Mouse (Mus musculus): Measurements from ENCODE around the gene Suox. TPM values are rescaled to one million over a fixed set of nuclear protein-coding genes. Genes with fewer than 3 reads are reported as not detected.

Suox gene
- total and polyA plus RNA-seq, 2 experiments from 2014 or later: 10.3 to 15.5 TPM

- H3K9me3 ChIP-seq (ENCODE audit: low read length): no peaks in the 10 kb centered on the region
- DNase-seq (ENCODE audit: low spot score): no peak
- H3K27me3 ChIP-seq (ENCODE audit: insufficient read depth, low read length): no peaks in the 10 kb centered on the region
- no peak overlapping the region for H3K9ac ChIP-seq (replicated peaks; ENCODE audit: low read length)
- TF ChIP-seq CTCF (IDR thresholded peaks at IDR 0.05; ENCODE audit: low read depth): no peak
- WGBS: 75% methylated on average over 4 of the region's 4 CpGs
- H3K4me2 ChIP-seq (ENCODE audit: low read depth, low read length): no peak overlapping the region
- no peak overlapping the region for H3K27ac ChIP-seq
- H3K4me3 ChIP-seq (ENCODE audit: low read length): no peak overlapping the region
- no peaks in the 10 kb centered on the region for H3K36me3 ChIP-seq (ENCODE audit: insufficient read depth, low read length)
- no peaks in the 10 kb centered on the region for H3K4me1 ChIP-seq (ENCODE audit: insufficient read depth, low read length)
- no peak for ATAC-seq
Observed at GRCm38 (mm10) chr10:128653866-128654265, 20.0 kb downstream of the Suox start.

- H3K4me1 ChIP-seq (ENCODE audit: insufficient read depth, low read length): peaks cover 13% of the 10 kb centered on the region; the same call in 1 of the 2 replicates
Observed at GRCm38 (mm10) chr10:128646139-128647089, 27.5 kb downstream of the Suox start.

GRCm38 (mm10) chr10:128645111-128646011 is 28.5 kb downstream of the Suox start, which contains the start of gene Ikzf4:
Ikzf4 (minus strand) TSS chr10:128645991.
- peak within 1 kb of the TSS; percentile 55 for H3K4me3 ChIP-seq (ENCODE audit: low read length)
- no peak for TF ChIP-seq CTCF (IDR thresholded peaks at IDR 0.05; ENCODE audit: low read depth)
- 1% methylated on average over 36 of the region's 36 CpGs for WGBS

More at GRCm38 (mm10) chr10:128646139-128647089, 27.5 kb downstream of the Suox start:
- TF ChIP-seq CTCF (IDR thresholded peaks at IDR 0.05; ENCODE audit: low read depth): no peak
- Histone ChIP-seq H3K9me3 (ENCODE audit: low read length) (no peaks in the 10 kb centered on the region), H3K4me3 (ENCODE audit: low read length) (peak overlapping the region; percentile 55), H3K27ac (peak overlapping the region; percentile 83), H3K27me3 (ENCODE audit: insufficient read depth, low read length) (no peaks in the 10 kb centered on the region), H3K4me2 (ENCODE audit: low read depth, low read length) (peak overlapping the region; percentile 66), H3K36me3 (ENCODE audit: insufficient read depth, low read length) (peaks cover under 1% of the 10 kb centered on the region; the same call in 1 of the 2 replicates), H3K9ac (replicated peaks; ENCODE audit: low read length) (peak overlapping the region; percentile 53)
- ATAC-seq (peak; percentile 78), DNase-seq (ENCODE audit: low spot score) (peak; percentile 79)
- WGBS: 5% methylated on average over 12 of the region's 13 CpGs

GRCm38 (mm10) chr10:128642749-128643148 is 31.1 kb downstream of the Suox start:
- ATAC-seq: no peak
- WGBS: 89% methylated on average over 6 of the region's 6 CpGs
- no peaks in the 10 kb centered on the region for H3K27me3 ChIP-seq (ENCODE audit: insufficient read depth, low read length)

More at GRCm38 (mm10) chr10:128645111-128646011, 28.5 kb downstream of the Suox start, which contains the start of gene Ikzf4:
- H3K9me3 ChIP-seq (ENCODE audit: low read length): no peaks in the 10 kb centered on the region
- H3K27me3 ChIP-seq (ENCODE audit: insufficient read depth, low read length): no peaks in the 10 kb centered on the region
- peak within 1 kb of the TSS; percentile 69 for H3K9ac ChIP-seq (replicated peaks; ENCODE audit: low read length)
- peaks cover 10% of the 10 kb centered on the region; the same call in 1 of the 2 replicates for H3K36me3 ChIP-seq (ENCODE audit: insufficient read depth, low read length)
- H3K4me2 ChIP-seq (ENCODE audit: low read depth, low read length): peak within 1 kb of the TSS; percentile 66
- ATAC-seq: peak; percentile 84
- H3K4me1 ChIP-seq (ENCODE audit: insufficient read depth, low read length): peaks cover 13% of the 10 kb centered on the region; the same call in 1 of the 2 replicates
- peak; percentile 65 for DNase-seq (ENCODE audit: low spot score)
- peak within 1 kb of the TSS; percentile 90 for H3K27ac ChIP-seq

GRCm38 (mm10) chr10:128641871-128642270 is 32.0 kb downstream of the Suox start:
- H3K4me2 ChIP-seq (ENCODE audit: low read depth, low read length): no peak overlapping the region
- ATAC-seq (no peak), DNase-seq (ENCODE audit: low spot score) (no peak)
- no peak overlapping the region for H3K27ac ChIP-seq
- H3K9ac ChIP-seq (replicated peaks; ENCODE audit: low read length): no peak overlapping the region
- no peaks in the 10 kb centered on the region for H3K27me3 ChIP-seq (ENCODE audit: insufficient read depth, low read length)
- H3K36me3 ChIP-seq (ENCODE audit: insufficient read depth, low read length): peaks cover 17% of the 10 kb centered on the region; the same call in 1 of the 2 replicates
- H3K4me3 ChIP-seq (ENCODE audit: low read length): no peak overlapping the region
- no peaks in the 10 kb centered on the region for H3K9me3 ChIP-seq (ENCODE audit: low read length)
- TF ChIP-seq CTCF (IDR thresholded peaks at IDR 0.05; ENCODE audit: low read depth): no peak
- 84% methylated on average over 7 of the region's 7 CpGs for WGBS
- peaks cover 13% of the 10 kb centered on the region; the same call in 1 of the 2 replicates for H3K4me1 ChIP-seq (ENCODE audit: insufficient read depth, low read length)

More at GRCm38 (mm10) chr10:128642749-128643148, 31.1 kb downstream of the Suox start:
- H3K36me3 ChIP-seq (ENCODE audit: insufficient read depth, low read length): peaks cover 17% of the 10 kb centered on the region; the same call in 1 of the 2 replicates
- peak overlapping the region; percentile 66; the same call in 1 of the 2 replicates for H3K4me2 ChIP-seq (ENCODE audit: low read depth, low read length)
- no peak overlapping the region for H3K9ac ChIP-seq (replicated peaks; ENCODE audit: low read length)
- DNase-seq (ENCODE audit: low spot score): no peak
- H3K27ac ChIP-seq: no peak overlapping the region
- no peak for TF ChIP-seq CTCF (IDR thresholded peaks at IDR 0.05; ENCODE audit: low read depth)
- H3K9me3 ChIP-seq (ENCODE audit: low read length): no peaks in the 10 kb centered on the region
- H3K4me1 ChIP-seq (ENCODE audit: insufficient read depth, low read length): peaks cover 13% of the 10 kb centered on the region; the same call in 1 of the 2 replicates
- no peak overlapping the region for H3K4me3 ChIP-seq (ENCODE audit: low read length)

GRCm38 (mm10) chr10:128640891-128641290 is 33.0 kb downstream of the Suox start:
- TF ChIP-seq CTCF (IDR thresholded peaks at IDR 0.05; ENCODE audit: low read depth): no peak
- ATAC-seq (no peak), DNase-seq (ENCODE audit: low spot score) (no peak)
- Histone ChIP-seq H3K9ac (replicated peaks; ENCODE audit: low read length) (no peak overlapping the region), H3K4me2 (ENCODE audit: low read depth, low read length) (no peak overlapping the region), H3K27ac (no peak overlapping the region), H3K4me1 (ENCODE audit: insufficient read depth, low read length) (peaks cover 13% of the 10 kb centered on the region; the same call in 1 of the 2 replicates), H3K36me3 (ENCODE audit: insufficient read depth, low read length) (peaks cover 23% of the 10 kb centered on the region), H3K27me3 (ENCODE audit: insufficient read depth, low read length) (no peaks in the 10 kb centered on the region), H3K9me3 (ENCODE audit: low read length) (no peaks in the 10 kb centered on the region), H3K4me3 (ENCODE audit: low read length) (no peak overlapping the region)
- 87% methylated on average over 15 of the region's 15 CpGs for WGBS
